Mouse (Mus musculus): ENCODE measurements around the gene Lsp1. TPM values are rescaled to one million over a fixed set of nuclear protein-coding genes. Genes with fewer than 3 reads are reported as not detected.

Gene Lsp1
- 10 to 100 TPM; 20.9 to 28.7 TPM for total RNA-seq (2021)
- 22.2 and 25.1 TPM in 2 replicates for polyA plus RNA-seq (2012; rRNA removed)
- long read RNA-seq, transcript Lsp1-201 (11 exons, 1,695 nt): major isoform, 5 of 12 reads
- long read RNA-seq, partial matches to known transcripts: 1 of 12 reads
- long read RNA-seq, other reads (novel, unspliced or antisense): 3 of 12 reads

- DNase-seq: no peak
Observed at GRCm38 (mm10) chr7:142460636-142461077, at the start of gene Lsp1. Gene Lsp1 (plus strand): TSS chr7:142460809.

GRCm38 (mm10) chr7:142413285-142413684, 47.3 kb upstream of the Lsp1 start:
- DNase-seq: no peak

GRCm38 (mm10) chr7:142415314-142415713, 45.3 kb upstream of the Lsp1 start:
- no peak for DNase-seq

- no peak for DNase-seq
Observed at GRCm38 (mm10) chr7:142416225-142416624, 44.4 kb upstream of the Lsp1 start.

- no peak for DNase-seq
Observed at GRCm38 (mm10) chr7:142418027-142418426, 42.6 kb upstream of the Lsp1 start.

- DNase-seq: no peak
Observed at GRCm38 (mm10) chr7:142418679-142419078, 41.9 kb upstream of the Lsp1 start.

- DNase-seq: no peak
Observed at GRCm38 (mm10) chr7:142419887-142420286, 40.7 kb upstream of the Lsp1 start.

GRCm38 (mm10) chr7:142421826-142422225, 38.8 kb upstream of the Lsp1 start:
- DNase-seq: no peak

- DNase-seq: no peak
Observed at GRCm38 (mm10) chr7:142425641-142426213, 34.9 kb upstream of the Lsp1 start.

- DNase-seq: no peak
Observed at GRCm38 (mm10) chr7:142428213-142428612, 32.4 kb upstream of the Lsp1 start.

GRCm38 (mm10) chr7:142430160-142430678, 30.4 kb upstream of the Lsp1 start:
- DNase-seq: no peak

- no peak for DNase-seq
Observed at GRCm38 (mm10) chr7:142431106-142431505, 29.5 kb upstream of the Lsp1 start.

GRCm38 (mm10) chr7:142433623-142434022, 27.0 kb upstream of the Lsp1 start:
- DNase-seq: no peak

GRCm38 (mm10) chr7:142434137-142434865, 26.3 kb upstream of the Lsp1 start, which contains the start of gene Syt8:
Gene Syt8 (plus strand): TSS chr7:142434850.
- DNase-seq: no peak

- peak; percentile 61 for DNase-seq
Observed at GRCm38 (mm10) chr7:142435524-142435923, 25.1 kb upstream of the Lsp1 start.

- DNase-seq: no peak
Observed at GRCm38 (mm10) chr7:142437324-142437723, 23.3 kb upstream of the Lsp1 start.

GRCm38 (mm10) chr7:142439966-142440365, 20.6 kb upstream of the Lsp1 start:
- DNase-seq: no peak

- DNase-seq: no peak
Observed at GRCm38 (mm10) chr7:142440657-142441114, 19.9 kb upstream of the Lsp1 start.

GRCm38 (mm10) chr7:142441585-142441984, 19.0 kb upstream of the Lsp1 start, which contains the start of gene Tnni2:
Gene Tnni2 (plus strand): TSS chr7:142441808.
- no peak for DNase-seq

- no peak for DNase-seq
Observed at GRCm38 (mm10) chr7:142442081-142442907, 18.3 kb upstream of the Lsp1 start.

GRCm38 (mm10) chr7:142442908-142443420, 17.6 kb upstream of the Lsp1 start:
- DNase-seq: no peak

GRCm38 (mm10) chr7:142443474-142443873, 17.1 kb upstream of the Lsp1 start:
- DNase-seq: no peak

Data from adrenal gland, adult 2 months (tissue).